Mouse (Mus musculus) kidney, adult 8-10 months (tissue): ENCODE results near the gene Gm28053.
A peak's percentile ranks its signal among the peaks of the same experiment; 100 is the strongest.

Experiments
- DNase-seq, 2 experiments: peaks; one replicate each; pipeline ENCODE4 v3.0.0; 2022

Gene Gm28053

GRCm38 (mm10) chr6:48741711-48742206, 23.4 kb downstream of the Gm28053 start:
- DNase-seq, result peak; percentile 69 to 84

DNA sequence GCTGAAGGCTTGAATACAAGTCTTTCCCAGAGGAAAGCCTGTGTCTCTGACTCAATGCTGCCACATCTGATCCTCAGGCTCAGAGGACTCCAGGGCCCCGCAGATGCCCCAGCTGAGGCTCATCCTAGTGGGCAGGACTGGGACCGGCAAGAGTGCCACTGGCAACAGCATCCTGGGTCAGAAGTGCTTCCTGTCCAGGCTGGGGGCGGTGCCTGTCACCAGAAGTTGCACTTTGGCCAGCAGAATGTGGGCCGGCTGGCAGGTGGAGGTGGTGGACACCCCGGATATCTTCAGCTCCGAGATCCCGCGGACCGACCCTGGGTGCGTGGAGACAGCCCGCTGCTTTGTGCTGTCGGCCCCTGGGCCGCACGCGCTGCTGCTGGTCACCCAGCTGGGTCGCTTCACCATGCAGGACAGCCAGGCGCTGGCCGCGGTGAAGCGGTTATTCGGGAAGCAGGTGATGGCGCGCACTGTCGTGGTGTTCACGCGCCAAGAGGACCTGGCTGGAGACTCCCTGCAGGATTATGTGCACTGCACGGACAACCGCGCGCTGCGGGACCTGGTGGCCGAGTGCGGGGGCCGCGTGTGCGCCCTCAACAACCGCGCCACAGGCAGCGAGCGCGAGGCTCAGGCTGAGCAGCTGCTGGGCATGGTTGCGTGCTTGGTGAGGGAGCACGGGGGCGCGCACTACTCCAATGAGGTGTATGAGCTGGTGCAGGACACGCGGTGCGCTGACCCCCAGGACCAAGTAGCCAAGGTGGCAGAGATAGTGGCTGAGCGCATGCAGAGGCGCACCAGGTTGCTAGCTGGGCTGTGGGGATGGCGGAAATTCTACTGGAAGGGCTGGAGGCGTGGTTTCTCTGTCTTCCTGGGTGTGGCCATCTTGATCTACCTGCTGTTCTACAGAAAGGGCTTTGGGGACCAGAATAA, 24.3 kb downstream of the Gm28053 start:
- peak; percentile 91 for DNase-seq

GRCm38 (mm10) chr6:48745490-48745889, 27.1 kb downstream of the Gm28053 start:
- DNase-seq, result no peak

GRCm38 (mm10) chr6:48745959-48746889, 27.8 kb downstream of the Gm28053 start, which contains the start of gene Gimap5:
TSS of gene Gimap5 (plus strand) at chr6:48746197.
- peak; percentile 67 to 72 for DNase-seq

- DNase-seq, result peak in 1 of 2 experiments; percentile 22
Measured at GRCm38 (mm10) chr6:48747091-48747966, 28.9 kb downstream of the Gm28053 start.

DNA sequence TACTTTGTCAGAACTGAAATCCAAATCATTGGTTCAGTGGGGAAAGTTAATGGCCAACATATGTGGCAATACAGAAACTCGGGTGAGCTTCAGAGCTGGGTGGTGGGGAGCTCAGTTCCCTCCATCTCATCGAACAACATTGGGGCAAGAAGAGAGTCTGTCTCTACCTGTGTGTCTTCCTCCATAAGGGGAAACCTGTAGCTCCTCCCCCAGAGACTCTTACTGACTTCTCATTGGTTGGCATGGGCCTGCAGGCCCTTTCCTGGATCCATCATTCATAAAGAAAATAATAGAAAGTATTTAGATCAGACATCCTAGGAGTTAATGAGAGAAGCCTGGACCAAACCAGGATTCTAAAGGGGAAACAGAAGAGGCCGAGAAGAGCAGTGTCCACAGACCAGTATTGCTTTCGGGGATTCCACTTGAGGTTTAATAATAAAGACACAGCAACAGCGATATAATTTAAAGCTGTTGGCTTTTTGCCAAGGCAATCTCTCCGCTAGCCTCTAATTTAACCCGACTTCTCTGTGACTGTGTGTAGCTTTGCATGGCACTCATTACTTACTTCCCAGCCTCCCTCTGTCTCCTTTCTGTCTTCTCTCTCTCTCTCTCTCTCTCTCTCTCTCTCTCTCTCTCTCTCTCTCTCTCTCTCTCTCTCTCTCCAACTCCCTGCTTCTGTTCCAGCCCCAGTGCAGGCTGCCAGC, 45.3 kb downstream of the Gm28053 start:
- DNase-seq, result no peak

- peak in 1 of 2 experiments; percentile 37 for DNase-seq
Measured at GRCm38 (mm10) chr6:48764496-48764895, 46.1 kb downstream of the Gm28053 start.

- no peak for DNase-seq
Measured at GRCm38 (mm10) chr6:48768178-48768869, 49.9 kb downstream of the Gm28053 start.

GRCm38 (mm10) chr6:48768933-48769332, 50.5 kb downstream of the Gm28053 start:
- no peak for DNase-seq

DNA sequence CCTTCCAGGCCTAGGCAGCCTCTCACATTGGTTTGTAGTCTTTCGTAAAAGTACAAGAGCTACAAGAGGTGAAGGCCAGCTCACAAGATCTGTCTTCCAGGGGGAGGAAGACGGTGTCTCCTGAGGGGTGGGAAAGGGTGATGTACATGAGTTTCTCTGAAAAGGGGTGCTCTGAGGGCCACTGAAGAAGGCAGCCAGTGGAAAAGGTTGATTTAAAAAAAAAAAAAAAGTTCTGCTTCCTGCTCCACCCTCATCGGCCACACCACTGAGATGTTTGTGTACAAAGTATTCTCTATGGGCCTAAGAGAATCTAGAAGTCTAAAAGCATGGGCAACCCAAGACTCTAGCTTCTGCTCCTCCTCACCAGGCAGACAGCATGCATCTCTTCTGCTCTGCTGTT, 52.3 kb downstream of the Gm28053 start, which contains the start of gene Gimap3:
Gene Gimap3, minus strand, starts transcription at position 156 of the 400 bp plus-strand sequence.
- no peak for DNase-seq

GRCm38 (mm10) chr6:48772030-48772429, 53.6 kb downstream of the Gm28053 start:
- peak; percentile 86 to 87 for DNase-seq

DNA sequence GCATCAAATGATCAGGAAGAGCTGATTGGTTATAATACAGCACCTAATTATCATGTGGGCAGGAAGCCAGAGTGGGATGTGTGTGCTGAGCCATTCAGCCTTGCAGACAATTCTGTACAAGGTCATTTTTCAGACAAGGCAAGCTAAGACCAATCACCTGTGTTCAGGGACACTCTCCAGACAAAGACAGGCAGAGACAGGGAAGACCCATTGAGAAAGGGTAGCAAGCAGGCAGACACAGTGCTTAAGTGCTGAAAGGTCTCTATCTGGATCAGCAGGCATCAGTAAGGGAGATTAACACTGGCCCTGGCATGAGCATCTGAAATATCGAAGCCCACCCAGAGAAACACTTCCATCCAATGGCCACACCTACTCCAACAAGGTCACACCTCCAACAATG, 66.0 kb downstream of the Gm28053 start:
- DNase-seq, result no peak

DNA sequence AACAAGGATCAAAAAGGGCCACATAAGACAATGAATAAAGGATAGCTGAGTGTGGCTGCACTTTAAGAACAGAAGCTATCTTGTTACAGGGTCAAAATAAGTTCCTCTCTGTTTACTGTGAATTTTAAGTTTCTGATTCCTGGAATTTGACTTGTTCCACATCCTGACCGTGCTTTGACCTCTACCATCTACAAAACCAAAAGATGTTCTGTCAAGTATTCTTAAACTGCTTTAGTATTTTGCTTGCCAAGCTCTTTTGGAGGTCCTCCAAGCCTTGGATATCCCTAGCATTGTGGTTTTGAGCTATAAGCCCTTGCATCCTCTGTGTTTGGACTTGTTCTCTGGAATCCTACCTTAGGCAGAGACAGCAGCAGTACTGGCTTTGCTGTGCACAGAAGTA, 66.8 kb downstream of the Gm28053 start:
- DNase-seq, result peak; percentile 51 to 64

DNA sequence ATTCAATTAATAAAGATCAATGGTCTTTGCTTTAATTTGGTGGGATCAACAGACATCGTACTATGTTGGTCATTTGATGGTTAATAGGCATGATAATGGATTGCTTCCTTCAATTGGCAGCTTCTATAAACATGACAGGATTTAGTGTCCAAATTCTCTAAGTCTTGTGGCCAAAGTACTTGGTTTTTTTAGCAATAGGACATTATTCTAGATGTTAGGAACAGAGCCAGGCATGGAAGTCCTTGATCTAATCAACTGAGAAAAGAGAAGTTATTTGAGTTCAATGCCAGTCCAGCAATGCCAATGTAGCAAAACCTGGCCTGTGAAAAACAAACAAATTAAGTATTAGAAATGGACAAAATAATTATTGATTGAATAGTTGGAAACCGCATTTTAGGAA, 67.2 kb downstream of the Gm28053 start:
- DNase-seq, result no peak

GRCm38 (mm10) chr6:48787867-48788266, 69.5 kb downstream of the Gm28053 start:
- DNase-seq, result no peak

DNA sequence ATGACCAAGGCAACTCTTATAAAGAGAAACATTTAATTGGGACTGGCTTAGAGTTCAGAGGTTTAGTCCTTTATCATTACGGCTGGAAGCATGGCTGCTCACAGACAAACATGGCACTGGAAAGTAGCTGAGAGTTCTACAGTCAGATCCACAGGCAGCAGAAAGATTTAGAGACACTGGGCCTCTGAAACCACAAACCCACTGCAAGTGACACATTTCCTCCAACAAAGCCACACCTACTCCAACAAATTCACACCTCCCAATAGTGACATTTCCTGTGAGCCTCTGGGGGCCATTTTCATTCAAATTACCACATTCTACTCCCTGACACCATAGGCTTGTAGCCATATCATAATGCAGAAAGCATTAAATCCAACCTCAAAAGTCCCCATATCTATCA, 83.5 kb downstream of the Gm28053 start:
- DNase-seq, result no peak
